Mouse (Mus musculus) cerebellum, adult 9-10 months (tissue): ENCODE results near the gene Runx2.

Experiments used
- DNase-seq: peaks from one replicate; pipeline ENCODE4 v3.0.0; 2022

The Runx2 gene

GRCm38 (mm10) chr17:44617741-44618140, 196.9 kb downstream of the Runx2 start:
- DNase-seq: no peak

DNA sequence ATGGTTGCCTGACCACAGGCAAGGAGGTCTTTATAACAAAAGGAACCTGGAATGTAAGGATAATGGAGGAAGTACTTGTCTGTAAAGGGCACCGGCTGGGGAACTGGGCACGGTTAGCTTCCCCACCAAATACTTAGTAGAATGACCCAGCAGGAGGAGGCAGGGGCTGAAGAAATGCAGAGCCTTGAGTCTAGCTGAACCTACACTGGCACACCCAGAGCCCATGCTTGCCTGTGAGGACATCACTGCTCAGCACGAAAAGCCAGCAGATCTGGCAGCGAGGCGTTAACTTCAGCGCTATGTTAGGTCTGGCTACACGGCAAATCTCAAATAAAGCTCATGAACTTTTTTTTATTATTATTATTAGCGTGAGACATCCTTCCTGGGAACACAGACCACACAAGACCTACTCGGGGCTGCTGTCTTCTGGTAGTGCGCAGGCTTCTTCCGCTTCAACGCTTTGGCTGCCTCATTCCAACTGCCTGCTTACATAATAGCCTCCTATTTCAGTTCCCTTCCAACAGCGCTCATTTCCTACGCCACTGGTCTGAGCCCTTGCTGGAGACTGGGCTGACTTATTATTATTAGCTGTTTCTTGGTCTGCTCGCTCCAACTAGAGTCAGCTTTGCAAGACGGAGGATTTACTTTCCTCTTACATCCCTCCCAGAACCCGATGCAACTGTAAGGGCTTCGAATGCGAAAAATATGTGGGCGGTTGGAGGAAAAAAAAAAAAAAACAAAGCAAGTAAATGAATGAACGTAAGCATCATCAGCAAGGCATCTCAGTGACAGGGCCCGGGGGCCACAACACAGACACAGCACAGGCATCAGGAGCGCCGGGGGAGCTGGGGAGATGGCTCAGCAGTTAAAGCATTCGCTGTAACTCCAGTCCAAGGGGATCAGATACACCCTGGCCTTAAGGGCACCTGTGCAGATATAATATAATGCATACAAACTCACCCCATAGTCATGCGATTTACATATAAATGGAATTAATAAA, 200.6 kb downstream of the Runx2 start:
- DNase-seq: peak; percentile 94

GRCm38 (mm10) chr17:44612641-44613040, 202.0 kb downstream of the Runx2 start:
- DNase-seq: peak; percentile 43

DNA sequence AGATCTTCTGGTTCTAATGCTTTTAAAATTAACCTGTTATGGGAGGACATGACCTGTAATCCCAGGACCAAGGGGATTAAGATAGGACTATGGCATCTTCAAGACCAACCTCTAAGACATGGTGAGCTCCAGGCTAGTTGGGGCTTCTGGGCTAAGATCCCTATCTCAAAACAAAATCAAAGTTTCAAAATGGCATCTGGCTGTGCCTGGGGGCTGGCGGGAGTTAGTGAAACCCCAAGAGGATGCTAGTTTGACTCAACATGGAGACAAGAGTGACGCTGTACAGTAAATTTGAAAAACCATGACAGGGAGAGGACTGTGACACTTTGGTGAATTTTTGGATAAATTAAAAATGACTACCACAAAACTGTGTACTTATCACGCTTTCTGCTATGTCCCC, 202.6 kb downstream of the Runx2 start:
- no peak for DNase-seq

GRCm38 (mm10) chr17:44611543-44611942, 203.1 kb downstream of the Runx2 start:
- DNase-seq: no peak

GRCm38 (mm10) chr17:44610828-44611227, 203.8 kb downstream of the Runx2 start:
- DNase-seq: no peak

- DNase-seq: no peak
Observed at GRCm38 (mm10) chr17:44609897-44610641, 204.5 kb downstream of the Runx2 start.

- no peak for DNase-seq
Observed at GRCm38 (mm10) chr17:44609356-44609755, 205.2 kb downstream of the Runx2 start.

GRCm38 (mm10) chr17:44608907-44609306, 205.7 kb downstream of the Runx2 start:
- DNase-seq: no peak

DNA sequence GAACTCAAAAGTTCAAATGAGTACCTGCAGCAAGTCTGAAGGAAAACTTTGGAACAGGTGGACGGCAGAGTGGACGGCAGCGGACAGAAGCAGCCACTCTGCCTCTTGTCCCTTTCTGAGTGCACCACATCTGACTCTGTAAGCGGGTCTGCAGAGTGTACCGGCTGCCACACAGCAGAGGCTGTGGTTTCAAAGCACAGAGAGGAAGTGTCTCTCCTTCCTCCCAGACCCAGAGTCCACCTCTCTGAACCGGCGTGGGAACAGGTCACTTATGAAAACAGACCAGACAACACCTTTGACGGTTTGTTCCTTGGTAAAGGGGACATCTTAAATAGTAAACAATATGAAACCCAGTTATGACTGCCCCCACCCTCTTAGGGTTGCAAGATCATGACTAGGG, 207.2 kb downstream of the Runx2 start:
- no peak for DNase-seq

DNA sequence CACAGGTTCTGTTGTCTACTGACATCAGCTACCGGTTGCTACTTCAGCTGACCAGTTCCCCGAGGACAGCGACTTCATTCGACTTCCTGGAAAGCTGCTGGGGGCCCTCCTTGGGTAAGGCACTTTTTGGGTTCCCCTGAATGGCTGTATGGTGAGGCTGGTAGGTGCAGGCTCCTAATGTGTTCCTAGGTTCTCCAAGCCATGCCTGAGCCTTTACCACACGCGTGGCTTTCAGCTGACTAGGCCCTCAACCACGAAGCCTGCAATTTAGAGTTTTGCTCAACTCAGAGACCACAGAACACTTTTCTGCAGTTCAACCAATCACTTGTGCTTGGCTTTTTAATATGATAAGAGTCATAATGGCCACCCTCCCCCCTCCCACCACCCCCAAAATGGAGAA, 208.4 kb downstream of the Runx2 start:
- no peak for DNase-seq

- no peak for DNase-seq
Observed at GRCm38 (mm10) chr17:44605749-44606148, 208.8 kb downstream of the Runx2 start.

- DNase-seq: no peak
Observed at GRCm38 (mm10) chr17:44603170-44603569, 211.4 kb downstream of the Runx2 start.

DNA sequence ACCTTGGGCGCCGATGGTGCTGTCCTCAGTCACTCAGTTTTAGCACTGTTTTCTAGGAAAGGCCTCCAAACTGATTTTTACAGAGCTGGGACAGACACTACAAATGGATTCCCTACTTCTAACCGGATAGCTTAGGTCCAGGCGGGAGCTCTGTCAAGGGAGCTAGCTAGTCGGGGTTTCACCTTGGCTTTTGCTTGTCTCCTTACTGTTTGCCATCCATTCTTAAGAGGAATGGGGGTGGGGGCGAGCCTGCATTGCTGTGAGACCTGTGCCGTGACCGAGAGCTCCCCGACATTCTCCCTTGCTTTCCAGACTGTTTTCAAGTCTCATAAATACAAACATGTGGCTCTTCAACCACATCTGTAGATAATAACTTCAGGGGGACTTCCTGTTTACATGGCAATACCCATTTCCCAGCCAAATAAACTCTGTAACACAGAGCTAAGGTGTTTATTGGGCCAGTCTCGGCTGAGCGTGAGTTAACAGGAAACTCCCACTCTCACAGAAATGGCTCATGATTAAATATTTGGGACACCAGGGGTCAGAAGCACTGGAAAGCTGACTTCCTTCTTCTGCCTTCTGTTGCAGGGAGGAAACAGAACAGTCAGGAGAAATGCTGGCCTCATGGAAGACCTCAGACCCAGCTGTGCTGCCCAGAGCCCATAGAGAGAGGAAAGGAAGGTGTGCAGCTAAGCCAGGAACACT, 213.1 kb downstream of the Runx2 start:
- DNase-seq: no peak

DNA sequence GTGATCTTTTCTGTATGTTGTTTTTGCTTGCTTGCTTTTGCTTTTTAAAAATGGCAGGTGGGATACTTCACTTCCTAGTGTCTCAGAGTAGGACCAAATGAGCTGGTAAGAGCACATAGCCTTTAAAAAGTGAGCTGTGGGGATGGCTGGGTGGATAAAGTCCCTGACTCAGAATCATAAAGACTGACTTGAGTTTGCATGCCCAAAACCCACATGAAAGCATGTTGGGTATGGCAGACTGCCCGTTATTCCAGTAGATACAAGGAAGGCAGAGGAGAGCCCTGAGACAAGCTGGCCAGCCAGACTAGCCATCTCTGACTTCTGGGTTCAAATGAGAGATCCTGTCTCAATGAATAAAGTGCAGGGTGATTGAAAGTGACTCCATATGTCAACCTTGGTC, 214.7 kb downstream of the Runx2 start:
- DNase-seq: no peak

DNA sequence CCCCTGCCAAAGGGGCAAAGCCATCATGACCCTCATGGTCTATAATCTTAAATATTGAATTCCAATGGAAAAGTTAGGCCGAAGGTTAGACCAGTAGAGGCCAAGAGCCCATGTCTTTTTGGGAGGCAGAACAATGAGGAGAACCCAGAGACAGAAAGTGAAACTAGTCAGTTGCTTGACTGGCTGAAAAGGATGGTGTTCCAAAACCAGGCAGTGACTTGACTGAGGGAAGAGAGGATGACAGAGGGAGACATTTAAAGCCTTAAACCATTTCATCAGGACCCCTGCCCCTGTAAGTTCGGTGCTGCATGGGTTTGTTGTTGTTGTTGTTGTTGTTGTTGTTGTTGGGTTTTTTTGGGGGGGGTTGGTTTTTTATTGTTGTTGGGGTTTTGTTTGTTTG, 215.5 kb downstream of the Runx2 start:
- no peak for DNase-seq

DNA sequence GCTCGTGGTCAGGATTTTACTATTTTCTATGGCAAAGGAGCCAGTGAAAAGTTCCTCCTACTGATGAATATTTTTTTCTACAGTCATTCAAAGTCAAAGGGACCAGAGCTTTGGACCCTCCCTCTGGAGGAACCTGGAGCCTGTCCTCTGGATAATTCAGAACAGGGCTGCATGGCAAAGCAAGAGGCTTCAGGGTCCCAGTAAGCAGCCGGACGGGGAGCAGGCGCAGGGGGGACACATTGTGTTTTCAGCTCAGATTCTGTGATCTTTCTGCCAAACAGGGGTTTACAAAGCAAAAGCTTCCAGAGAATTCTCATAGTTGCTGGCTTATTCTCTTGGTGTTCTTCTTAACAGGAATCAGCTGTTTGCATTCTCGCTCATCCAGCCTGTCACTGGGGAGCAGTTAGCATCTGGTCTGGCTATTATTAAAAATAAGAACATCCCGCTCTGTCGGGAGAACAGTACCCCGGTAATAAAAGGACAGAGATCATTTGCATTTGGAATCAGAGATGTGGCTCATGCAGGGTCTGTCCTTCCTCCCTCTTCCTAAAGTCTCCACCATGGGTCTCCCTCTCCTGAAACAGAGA, 216.6 kb downstream of the Runx2 start:
- DNase-seq: no peak

GRCm38 (mm10) chr17:44592737-44593090, 221.9 kb downstream of the Runx2 start:
- no peak for DNase-seq

GRCm38 (mm10) chr17:44592067-44592736, 222.4 kb downstream of the Runx2 start:
- DNase-seq: no peak

DNA sequence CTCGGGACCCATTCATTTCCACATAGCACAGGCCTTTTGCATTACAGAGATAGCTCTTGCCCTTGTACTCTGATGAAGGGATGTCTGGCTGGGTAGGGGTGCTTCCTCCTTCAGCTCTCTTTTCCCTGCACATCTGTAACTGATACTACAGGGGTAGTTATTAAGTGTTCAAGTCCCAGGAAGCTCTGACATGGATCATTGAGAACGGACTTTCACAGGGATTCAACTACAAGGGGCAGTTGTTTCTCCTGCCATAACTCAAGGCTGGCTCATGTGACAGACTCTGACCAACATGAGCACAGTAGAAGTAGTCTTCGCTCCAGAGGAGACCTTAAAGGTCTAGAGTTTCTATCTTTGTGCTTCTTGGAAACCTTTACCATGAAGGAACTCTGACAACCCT, 226.1 kb downstream of the Runx2 start:
- DNase-seq: no peak

DNA sequence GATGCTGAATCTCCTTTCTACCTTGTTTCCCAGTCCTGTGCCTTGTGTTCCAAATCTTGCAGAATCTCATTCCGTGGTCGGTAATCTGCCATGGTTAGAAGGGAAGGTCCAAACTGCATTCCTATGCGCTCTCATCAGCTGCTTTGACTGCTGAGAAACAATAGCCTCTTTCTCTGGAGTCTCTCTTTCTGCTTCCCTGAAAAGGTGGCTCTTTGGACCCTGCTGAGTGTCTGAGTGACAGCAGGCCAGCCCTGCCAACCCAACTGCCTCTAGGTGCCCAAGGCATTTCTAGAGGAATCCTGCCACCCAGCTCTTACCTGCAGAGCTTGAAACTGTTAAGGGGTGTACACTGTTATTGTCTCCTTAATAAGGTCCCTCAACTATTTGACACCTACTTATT, 226.6 kb downstream of the Runx2 start:
- DNase-seq: no peak

DNA sequence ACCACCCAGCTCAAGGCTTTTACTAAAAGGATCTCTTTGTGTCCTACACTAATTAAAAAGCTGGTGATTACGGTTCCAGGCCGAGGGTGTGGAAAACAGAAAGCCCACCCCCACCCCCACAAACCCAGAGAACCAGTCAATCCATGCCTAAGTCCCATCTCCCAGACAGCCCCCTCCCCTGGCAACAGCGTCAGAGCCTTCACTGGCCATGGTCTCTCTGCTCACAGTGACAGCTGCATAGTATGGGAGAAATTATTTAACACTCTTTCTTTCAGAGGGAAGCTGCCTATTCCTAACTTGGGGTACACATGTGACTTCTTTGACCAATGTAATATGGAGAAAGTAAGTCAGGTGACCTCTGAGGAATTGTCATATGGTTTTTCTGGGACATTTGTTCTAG, 228.4 kb downstream of the Runx2 start:
- DNase-seq: no peak
